Mouse (Mus musculus): ENCODE measurements at regions not wholly inside any gene's neighbourhood (a gene's known extent, or its start where the extent isn't known, plus 50 kb on each side); places are given as distances from the start of the nearest gene placed in this dataset.

- Histone ChIP-seq H3K4me2 (no peak overlapping the region), H3K27me3 (replicated peaks) (no peaks in the 10 kb centered on the region), H3K9ac (no peak overlapping the region), H3K4me1 (no peaks in the 10 kb centered on the region), H3K9me3 (no peaks in the 10 kb centered on the region), H3K36me3 (replicated peaks) (no peaks in the 10 kb centered on the region), H3K4me3 (no peak overlapping the region), H3K27ac (no peak overlapping the region)
- ATAC-seq (replicated peaks), result no peak
- WGBS, result 87% methylated on average over 4 of the region's 4 CpGs
Observed at GRCm38 (mm10) chr7:125102464-125102863, 342.0 kb upstream of the Kdm8 start.

- H3K9me3 ChIP-seq, result no peaks in the 10 kb centered on the region
- H3K4me3 ChIP-seq, result no peak overlapping the region
- H3K4me2 ChIP-seq, result no peak overlapping the region
- ATAC-seq (replicated peaks), result no peak
- whole genome bisulfite sequencing, result 48% methylated on average over 4 of the region's 4 CpGs
- no peak overlapping the region for H3K27ac ChIP-seq
- H3K4me1 ChIP-seq, result no peaks in the 10 kb centered on the region
- no peaks in the 10 kb centered on the region for H3K36me3 ChIP-seq (replicated peaks)
- H3K9ac ChIP-seq, result no peak overlapping the region
- H3K27me3 ChIP-seq (replicated peaks), result no peaks in the 10 kb centered on the region
Observed at GRCm38 (mm10) chr7:125104011-125104410, 340.5 kb upstream of the Kdm8 start.

- Histone ChIP-seq H3K27me3 (replicated peaks) (no peaks in the 10 kb centered on the region), H3K9me3 (no peaks in the 10 kb centered on the region), H3K4me3 (no peak overlapping the region), H3K4me1 (no peaks in the 10 kb centered on the region), H3K27ac (no peak overlapping the region), H3K9ac (no peak overlapping the region), H3K4me2 (no peak overlapping the region), H3K36me3 (replicated peaks) (no peaks in the 10 kb centered on the region)
- ATAC-seq (replicated peaks), result no peak
- 61% methylated on average over 9 of the region's 9 CpGs for WGBS
Observed at GRCm38 (mm10) chr7:125112820-125113273, 331.6 kb upstream of the Kdm8 start.

GRCm38 (mm10) chr7:125115322-125115996 lies 329.0 kb upstream of the Kdm8 start:
- Histone ChIP-seq H3K27me3 (replicated peaks) (no peaks in the 10 kb centered on the region), H3K4me3 (no peak overlapping the region), H3K9me3 (no peaks in the 10 kb centered on the region), H3K4me2 (no peak overlapping the region), H3K4me1 (no peaks in the 10 kb centered on the region), H3K27ac (no peak overlapping the region), H3K9ac (no peak overlapping the region), H3K36me3 (replicated peaks) (no peaks in the 10 kb centered on the region)
- 82% methylated on average over 8 of the region's 8 CpGs for WGBS
- ATAC-seq (replicated peaks), result no peak

- H3K4me2 ChIP-seq, result no peak overlapping the region
Observed at GRCm38 (mm10) chr7:125117173-125117572, 327.3 kb upstream of the Kdm8 start.

GRCm38 (mm10) chr7:125129187-125129586 lies 315.3 kb upstream of the Kdm8 start:
- Histone ChIP-seq H3K9me3 (no peaks in the 10 kb centered on the region), H3K9ac (no peak overlapping the region), H3K4me3 (no peak overlapping the region), H3K27ac (no peak overlapping the region), H3K27me3 (replicated peaks) (no peaks in the 10 kb centered on the region), H3K4me1 (no peaks in the 10 kb centered on the region), H3K4me2 (no peak overlapping the region), H3K36me3 (replicated peaks) (no peaks in the 10 kb centered on the region)
- 81% methylated on average over 1 of the region's 1 CpGs for WGBS
- no peak for ATAC-seq (replicated peaks)

More at GRCm38 (mm10) chr7:125117173-125117572, 327.3 kb upstream of the Kdm8 start:
- Histone ChIP-seq H3K4me3 (no peak overlapping the region), H3K9me3 (no peaks in the 10 kb centered on the region), H3K36me3 (replicated peaks) (no peaks in the 10 kb centered on the region), H3K27ac (no peak overlapping the region), H3K4me1 (no peaks in the 10 kb centered on the region), H3K27me3 (replicated peaks) (no peaks in the 10 kb centered on the region), H3K9ac (no peak overlapping the region)
- WGBS, result 80% methylated on average over 8 of the region's 8 CpGs
- ATAC-seq (replicated peaks), result no peak

- H3K4me2 ChIP-seq, result no peak overlapping the region
- no peak overlapping the region for H3K27ac ChIP-seq
- H3K36me3 ChIP-seq (replicated peaks), result no peaks in the 10 kb centered on the region
- no peak for ATAC-seq (replicated peaks)
- no peaks in the 10 kb centered on the region for H3K9me3 ChIP-seq
- no peak overlapping the region for H3K4me3 ChIP-seq
- 56% methylated on average over 1 of the region's 1 CpGs for WGBS
- H3K9ac ChIP-seq, result no peak overlapping the region
- no peaks in the 10 kb centered on the region for H3K4me1 ChIP-seq
- H3K27me3 ChIP-seq (replicated peaks), result no peaks in the 10 kb centered on the region
Observed at GRCm38 (mm10) chr7:125131968-125132367, 312.5 kb upstream of the Kdm8 start.

- Histone ChIP-seq H3K36me3 (replicated peaks) (no peaks in the 10 kb centered on the region), H3K9ac (no peak overlapping the region)
- 85% methylated on average over 3 of the region's 3 CpGs for WGBS
Observed at GRCm38 (mm10) chr7:125138607-125139006, 305.9 kb upstream of the Kdm8 start.

GRCm38 (mm10) chr7:125139196-125139595 lies 305.3 kb upstream of the Kdm8 start:
- ATAC-seq (replicated peaks), result no peak
- Histone ChIP-seq H3K4me2 (no peak overlapping the region), H3K4me1 (no peaks in the 10 kb centered on the region), H3K9ac (no peak overlapping the region), H3K4me3 (no peak overlapping the region), H3K27me3 (replicated peaks) (no peaks in the 10 kb centered on the region), H3K36me3 (replicated peaks) (no peaks in the 10 kb centered on the region), H3K27ac (no peak overlapping the region), H3K9me3 (no peaks in the 10 kb centered on the region)
- WGBS, result 94% methylated on average over 2 of the region's 2 CpGs

More at GRCm38 (mm10) chr7:125138607-125139006, 305.9 kb upstream of the Kdm8 start:
- no peak for ATAC-seq (replicated peaks)
- Histone ChIP-seq H3K4me1 (no peaks in the 10 kb centered on the region), H3K27ac (no peak overlapping the region), H3K4me2 (no peak overlapping the region), H3K27me3 (replicated peaks) (no peaks in the 10 kb centered on the region), H3K4me3 (no peak overlapping the region), H3K9me3 (no peaks in the 10 kb centered on the region)

GRCm38 (mm10) chr7:125140854-125141253 lies 303.6 kb upstream of the Kdm8 start:
- no peaks in the 10 kb centered on the region for H3K9me3 ChIP-seq
- no peaks in the 10 kb centered on the region for H3K4me1 ChIP-seq
- no peak overlapping the region for H3K27ac ChIP-seq
- H3K4me3 ChIP-seq, result no peak overlapping the region
- no peaks in the 10 kb centered on the region for H3K36me3 ChIP-seq (replicated peaks)
- no peak overlapping the region for H3K9ac ChIP-seq
- ATAC-seq (replicated peaks), result no peak
- 58% methylated on average over 3 of the region's 3 CpGs for WGBS
- H3K4me2 ChIP-seq, result no peak overlapping the region
- H3K27me3 ChIP-seq (replicated peaks), result no peaks in the 10 kb centered on the region

GRCm38 (mm10) chr7:125141864-125142263 lies 302.6 kb upstream of the Kdm8 start:
- Histone ChIP-seq H3K4me1 (no peaks in the 10 kb centered on the region), H3K9ac (no peak overlapping the region), H3K4me3 (no peak overlapping the region), H3K27ac (no peak overlapping the region), H3K36me3 (replicated peaks) (no peaks in the 10 kb centered on the region), H3K27me3 (replicated peaks) (no peaks in the 10 kb centered on the region), H3K9me3 (no peaks in the 10 kb centered on the region), H3K4me2 (no peak overlapping the region)
- ATAC-seq (replicated peaks), result no peak
- 81% methylated on average over 1 of the region's 1 CpGs for WGBS

- Histone ChIP-seq H3K27me3 (replicated peaks) (no peaks in the 10 kb centered on the region), H3K4me2 (no peak overlapping the region), H3K27ac (no peak overlapping the region), H3K36me3 (replicated peaks) (no peaks in the 10 kb centered on the region), H3K4me1 (no peaks in the 10 kb centered on the region), H3K4me3 (no peak overlapping the region), H3K9me3 (no peaks in the 10 kb centered on the region), H3K9ac (no peak overlapping the region)
- WGBS, result 63% methylated on average over 9 of the region's 9 CpGs
- no peak for ATAC-seq (replicated peaks)
Observed at GRCm38 (mm10) chr7:125146025-125146424, 298.5 kb upstream of the Kdm8 start.

GRCm38 (mm10) chr7:125149151-125149550 lies 295.3 kb upstream of the Kdm8 start:
- H3K9me3 ChIP-seq, result no peaks in the 10 kb centered on the region
- H3K4me3 ChIP-seq, result no peak overlapping the region
- H3K36me3 ChIP-seq (replicated peaks), result no peaks in the 10 kb centered on the region
- H3K4me2 ChIP-seq, result no peak overlapping the region
- no peaks in the 10 kb centered on the region for H3K27me3 ChIP-seq (replicated peaks)
- no peaks in the 10 kb centered on the region for H3K4me1 ChIP-seq
- no peak for ATAC-seq (replicated peaks)
- 93% methylated on average over 2 of the region's 2 CpGs for WGBS
- no peak overlapping the region for H3K9ac ChIP-seq
- no peak overlapping the region for H3K27ac ChIP-seq
